Mouse (Mus musculus) CH12.LX (cell line): ENCODE results near the gene Prim2. TPM values are rescaled to one million over a fixed set of nuclear protein-coding genes. Genes with fewer than 3 reads are reported as not detected.

Source experiments
- DNase-seq: peaks from one replicate; pipeline ENCODE4 v3.0.0-alpha.2; 2013; ENCODE audit errors: extremely low read depth
- H3K27ac ChIP-seq: 2 replicates; pipeline ENCODE4 v1.5.1; 2012; ENCODE audit warnings: low read depth, mild to moderate bottlenecking, control low read depth, moderate library complexity; ENCODE audit not compliant: insufficient read depth
- H3K27me3 ChIP-seq: replicated peaks from 2 replicates; pipeline ENCODE3; 2012; ENCODE audit warnings: inconsistent platforms
- H3K36me3 ChIP-seq, 2 experiments: replicated peaks in 1 of 2; 2 replicates each; pipeline versions ENCODE3 to v1.6.1; 2012; ENCODE audit warnings: inconsistent platforms in 1 of 2, low read length in 1 of 2, mild to moderate bottlenecking in 1 of 2, mixed read lengths in 1 of 2, moderate library complexity in 1 of 2; ENCODE audit not compliant: control insufficient read depth in 1 of 2, insufficient read depth in 1 of 2
- H3K4me1 ChIP-seq, 2 experiments: 2 replicates each; pipeline ENCODE4 v1.6.1; 2012; ENCODE audit warnings: inconsistent platforms in 1 of 2, moderate library complexity in 1 of 2; ENCODE audit not compliant: insufficient read depth in 2 of 2, control insufficient read depth in 1 of 2
- H3K4me2 ChIP-seq: 2 replicates; pipeline ENCODE4 v1.6.1; 2012; ENCODE audit warnings: low read depth, mild to moderate bottlenecking, control low read depth; ENCODE audit not compliant: poor library complexity, insufficient read depth, severe bottlenecking
- H3K4me3 ChIP-seq, 3 experiments: fragments of 150-350 bp in 1 of 3; sonication (generic) in 1 of 3; replicated peaks in 1 of 3; 2 replicates each; pipeline versions ENCODE3 to v1.5.1; 2011 to 2012; ENCODE audit warnings: low read depth in 2 of 3, low read length in 2 of 3, mild to moderate bottlenecking in 2 of 3, moderate library complexity in 2 of 3, control low read depth in 1 of 3, improper control_type of control experiment in 1 of 3, inconsistent platforms in 1 of 3, mixed read lengths in 1 of 3; ENCODE audit not compliant: poor library complexity in 1 of 3
- H3K79me2 ChIP-seq: replicated peaks from 2 replicates; pipeline ENCODE4 v1.6.1; 2012; ENCODE audit warnings: mild to moderate bottlenecking, moderate library complexity; ENCODE audit not compliant: control insufficient read depth, poor library complexity, insufficient read depth, severe bottlenecking; ENCODE audit errors: extremely low read depth
- H3K9ac ChIP-seq: 2 replicates; pipeline ENCODE4 v1.6.1; 2012; ENCODE audit warnings: low read depth, mild to moderate bottlenecking, control low read depth, moderate library complexity; ENCODE audit not compliant: insufficient read depth
- H3K9me3 ChIP-seq: replicated peaks from 2 replicates; pipeline ENCODE3; 2012; ENCODE audit warnings: low read length, inconsistent platforms, mixed read lengths
- BHLHE40 ChIP-seq: IDR thresholded peaks from 2 replicates; pipeline ENCODE4 v1.6.1; 2011; ENCODE audit warnings: mild to moderate bottlenecking, low read depth, low read length, improper control_type of control experiment
- CHD1 ChIP-seq: IDR thresholded peaks from 2 replicates; pipeline ENCODE4 v1.6.1; 2012; ENCODE audit warnings: low read depth, low read length, improper control_type of control experiment, inconsistent platforms
- CHD2 ChIP-seq: IDR thresholded peaks from 2 replicates; pipeline ENCODE4 v1.6.1; 2011; ENCODE audit warnings: low read length, improper control_type of control experiment
- CTCF ChIP-seq, 2 experiments: IDR thresholded peaks in 1 of 2; conservative IDR thresholded peaks in 1 of 2; 2 replicates each; pipeline ENCODE4 v1.5.1; 2011 to 2012; ENCODE audit warnings: low read depth in 2 of 2, low read length in 2 of 2, improper control_type of control experiment in 1 of 2, inconsistent platforms in 1 of 2, mild to moderate bottlenecking in 1 of 2, moderate library complexity in 1 of 2
- E2F4 ChIP-seq: IDR thresholded peaks from 2 replicates; pipeline ENCODE4 v1.6.1; 2011; ENCODE audit warnings: low read depth, low read length, improper control_type of control experiment; ENCODE audit not compliant: insufficient replicate concordance
- ELF1 ChIP-seq: IDR thresholded peaks from 2 replicates; pipeline ENCODE4 v1.6.1; 2014; ENCODE audit warnings: low read depth, mild to moderate bottlenecking, inconsistent platforms, low read length, improper control_type of control experiment
- EP300 ChIP-seq: IDR thresholded peaks from 2 replicates; pipeline ENCODE4 v1.6.1; 2011; ENCODE audit warnings: low read length, improper control_type of control experiment
- HCFC1 ChIP-seq: IDR thresholded peaks from 2 replicates; pipeline ENCODE4 v1.6.1; 2012; ENCODE audit warnings: low read depth, mild to moderate bottlenecking, inconsistent platforms, low read length, improper control_type of control experiment
- IRF4 ChIP-seq: IDR thresholded peaks from 2 replicates; pipeline ENCODE4 v1.6.1; 2014; ENCODE audit warnings: low read depth, mild to moderate bottlenecking, inconsistent platforms, low read length, improper control_type of control experiment
- KAT2A ChIP-seq: IDR thresholded peaks from 2 replicates; pipeline ENCODE4 v1.6.1; 2012; ENCODE audit warnings: low read length, improper control_type of control experiment, inconsistent platforms; ENCODE audit not compliant: insufficient replicate concordance
- MAFK ChIP-seq: IDR thresholded peaks from 2 replicates; pipeline ENCODE4 v1.6.1; 2011; ENCODE audit warnings: low read length, improper control_type of control experiment; ENCODE audit not compliant: insufficient replicate concordance
- MAZ ChIP-seq: IDR thresholded peaks from 2 replicates; pipeline ENCODE4 v1.6.1; 2012; ENCODE audit warnings: low read depth, mild to moderate bottlenecking, inconsistent platforms, low read length, improper control_type of control experiment, moderate library complexity
- MYC ChIP-seq: IDR thresholded peaks from 2 replicates; pipeline ENCODE4 v1.6.1; 2011; ENCODE audit warnings: low read depth, mild to moderate bottlenecking, improper control_type of control experiment, low read length
- NELFE ChIP-seq: IDR thresholded peaks from 2 replicates; pipeline ENCODE4 v1.6.1; 2011; ENCODE audit warnings: low read depth, low read length, improper control_type of control experiment
- PAX5 ChIP-seq: IDR thresholded peaks from 2 replicates; pipeline ENCODE4 v1.6.1; 2012; ENCODE audit warnings: low read length, inconsistent platforms, mixed read lengths
- POLR2A ChIP-seq: IDR thresholded peaks from 2 replicates; pipeline ENCODE4 v1.6.1; 2011; ENCODE audit warnings: low read depth, mild to moderate bottlenecking, improper control_type of control experiment, low read length
- POLR2AphosphoS2 ChIP-seq: IDR thresholded peaks from 2 replicates; pipeline ENCODE4 v1.6.1; 2011; ENCODE audit warnings: low read depth, low read length, improper control_type of control experiment
- RAD21 ChIP-seq: IDR thresholded peaks from 2 replicates; pipeline ENCODE4 v1.6.1; 2011; ENCODE audit warnings: low read depth, mild to moderate bottlenecking, low read length, improper control_type of control experiment, moderate library complexity
- RCOR1 ChIP-seq: conservative IDR thresholded peaks from 2 replicates; pipeline ENCODE4 v1.6.1; 2012; ENCODE audit warnings: low read depth, mild to moderate bottlenecking, inconsistent platforms, low read length, improper control_type of control experiment
- SIN3A ChIP-seq: IDR thresholded peaks from 2 replicates; pipeline ENCODE4 v1.6.1; 2012; ENCODE audit warnings: low read length, improper control_type of control experiment, inconsistent platforms
- TBP ChIP-seq: conservative IDR thresholded peaks from 2 replicates; pipeline ENCODE4 v1.6.1; 2011; ENCODE audit warnings: low read depth, low read length, improper control_type of control experiment
- TCF12 ChIP-seq: IDR thresholded peaks from 2 replicates; pipeline ENCODE4 v1.6.1; 2014; ENCODE audit warnings: low read depth, mild to moderate bottlenecking, inconsistent platforms, low read length, improper control_type of control experiment
- UBTF ChIP-seq: IDR thresholded peaks from 2 replicates; pipeline ENCODE4 v1.6.1; 2012; ENCODE audit warnings: low read depth, mild to moderate bottlenecking, inconsistent platforms, low read length, improper control_type of control experiment, moderate library complexity
- USF2 ChIP-seq: conservative IDR thresholded peaks from 2 replicates; pipeline ENCODE4 v1.6.1; 2011; ENCODE audit warnings: low read depth, low read length, improper control_type of control experiment
- ZNF384 ChIP-seq: IDR thresholded peaks from 2 replicates; pipeline ENCODE4 v1.6.1; 2012; ENCODE audit warnings: low read depth, low read length, improper control_type of control experiment, inconsistent platforms
- dilution Hi-C: fragments of 300-500 bp; cut with MboI; formaldehyde crosslinking; loops from 2 replicates; pipeline ENCODE4 v1.14.3; 2020; ENCODE audit warnings: low sequenced_read_pairs; ENCODE audit not compliant: extremely low pct_unique_long_range_greater_than_20kb, extremely low pct_ligation_motif_present
- in situ Hi-C: fragments of 300-500 bp; cut with MboI; formaldehyde crosslinking; loops from 3 replicates; pipeline ENCODE4 v1.14.3; 2019; ENCODE audit warnings: low sequenced_read_pairs, low pct_ligation_motif_present, low pct_unique_long_range_greater_than_20kb, mixed read lengths
- polyA plus RNA-seq: library from polyadenylated mRNA; unstranded; fragments of >175 nt; gene quantifications from 2 replicates; pipeline ENCODE4 v1.2.1, GENCODE M21; 2012; ENCODE audit warnings: low read depth; ENCODE audit not compliant: insufficient read length
- total RNA-seq, 2 experiments: library from RNA; depleted of rRNA; stranded (reverse); fragments of 300-350 nt in 1 of 2; fragments of >200 nt in 1 of 2; gene quantifications; 2 replicates each; pipeline ENCODE4 v1.2.3; 2012 to 2014

The Prim2 gene
- total and polyA plus RNA-seq, 3 experiments: 41.3 to 72.6 (median 51.7) TPM

DNA sequence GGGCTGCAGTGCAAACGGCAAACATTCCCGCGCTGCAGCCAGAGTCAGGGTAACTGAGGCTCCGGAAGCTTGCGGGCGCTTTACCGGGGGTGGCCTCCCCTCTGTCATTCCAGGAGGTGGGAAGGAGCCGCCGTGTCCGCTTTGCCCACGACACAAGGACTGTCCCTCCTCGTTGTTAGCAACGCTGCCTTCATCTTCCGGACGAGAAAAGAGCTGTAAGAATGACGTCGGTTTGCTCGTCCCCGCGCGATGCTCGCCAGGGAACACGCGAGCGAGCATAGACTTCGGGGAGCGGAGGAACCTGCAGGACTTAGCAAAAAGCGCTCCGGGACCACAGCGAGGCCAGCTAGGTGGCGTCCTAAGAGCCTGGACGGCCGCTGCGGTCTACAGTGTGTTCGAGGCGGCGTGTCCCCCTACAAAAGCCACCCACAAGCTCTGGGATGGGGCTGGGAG lies 595 bp upstream of the Prim2 start:
- Histone ChIP-seq H3K27ac (peak overlapping the region; percentile 12; the same call in 1 of the 2 replicates), H3K9ac (peak overlapping the region; percentile 75), H3K4me2 (peak overlapping the region; percentile 65), H3K4me3 (peak overlapping the region; percentile 56 to 87 (median 64)), H3K4me1 (peaks cover 9 to 14% of the 10 kb centered on the region in 2 experiments), H3K79me2 (peaks cover 6% of the 10 kb centered on the region), H3K27me3 (no peaks in the 10 kb centered on the region), H3K36me3 (peaks cover 24 to 35% of the 10 kb centered on the region in 2 experiments), H3K9me3 (no peaks in the 10 kb centered on the region)
- TF ChIP-seq TCF12 (no peak), MAZ (no peak), TBP (0 out of 2 replicates have a peak, but pooled peaks have one; percentile 11), IRF4 (no peak), NELFE (no peak), KAT2A (no peak), CTCF (conservative IDR thresholded peaks at IDR 0.05 in 1 of 2, IDR thresholded peaks at IDR 0.05 in 1 of 2; ENCODE audit: low read depth in 2 of 2, low read length in 2 of 2) (peak in 1 of 2 experiments; percentile 45; a peak in 2 of 4 replicates), POLR2AphosphoS2 (no peak), E2F4 (no peak)
- peak; percentile 77 for DNase-seq
- dilution Hi-C loops (no loop called here), in situ Hi-C loops (no loop called here)

- no peaks in the 10 kb centered on the region for H3K9me3 ChIP-seq
- H3K9ac ChIP-seq: no peak overlapping the region
- no peaks in the 10 kb centered on the region for H3K27me3 ChIP-seq
- dilution Hi-C loops (no loop called here), in situ Hi-C loops (no loop called here)
- H3K4me2 ChIP-seq: no peak overlapping the region
- peaks cover 58 to 87% of the 10 kb centered on the region in 2 experiments for H3K36me3 ChIP-seq
- DNase-seq: no peak
- TF ChIP-seq TCF12: no peak
- peak; percentile 99 for TF ChIP-seq MAFK
- no peak overlapping the region for H3K27ac ChIP-seq
- peaks cover 8 to 12% of the 10 kb centered on the region in 2 experiments for H3K4me1 ChIP-seq
- peaks cover 9% of the 10 kb centered on the region for H3K79me2 ChIP-seq
- no peak overlapping the region for H3K4me3 ChIP-seq
Measured at GRCm38 (mm10) chr1:33663605-33664117, 5.9 kb downstream of the Prim2 start.

DNA sequence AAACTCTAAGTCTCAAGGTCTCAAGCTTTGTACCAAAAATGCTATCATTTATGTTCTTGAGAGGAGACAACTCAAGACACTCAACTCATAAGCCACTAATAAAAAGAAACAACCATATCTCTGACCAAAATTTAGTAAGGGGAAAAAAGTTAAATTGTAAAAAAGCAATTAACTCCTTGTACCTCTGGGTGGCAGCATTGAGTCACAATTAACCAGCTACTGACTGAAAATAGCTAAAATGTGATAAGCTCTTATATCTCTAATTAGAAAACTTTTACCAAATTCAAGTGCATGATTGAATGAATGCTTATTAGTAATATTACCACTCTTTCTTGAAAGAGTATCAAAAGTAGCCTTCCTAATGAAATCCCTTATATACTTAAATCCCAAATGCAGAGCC lies 6.4 kb downstream of the Prim2 start:
- Histone ChIP-seq H3K4me3 (no peak overlapping the region), H3K27ac (no peak overlapping the region), H3K4me1 (peaks cover 6 to 7% of the 10 kb centered on the region in 2 experiments), H3K36me3 (peaks cover 61 to 86% of the 10 kb centered on the region in 2 experiments), H3K9me3 (no peaks in the 10 kb centered on the region), H3K9ac (no peak overlapping the region), H3K27me3 (no peaks in the 10 kb centered on the region), H3K79me2 (peaks cover 5% of the 10 kb centered on the region; the same call in 1 of the 2 replicates), H3K4me2 (no peak overlapping the region)
- in situ Hi-C loops (no loop called here), dilution Hi-C loops (no loop called here)
- peak; percentile 41 for DNase-seq
- TF ChIP-seq CHD2: no peak
- no peak for TF ChIP-seq ELF1
- no peak for TF ChIP-seq E2F4
- TF ChIP-seq POLR2A: no peak
- no peak for TF ChIP-seq BHLHE40
- TF ChIP-seq RAD21: peak; percentile 77
- no peak for TF ChIP-seq UBTF
- no peak for TF ChIP-seq TBP
- TF ChIP-seq MYC: no peak
- TF ChIP-seq RCOR1: no peak
- no peak for TF ChIP-seq PAX5
- no peak for TF ChIP-seq CHD1
- no peak for TF ChIP-seq EP300
- TF ChIP-seq HCFC1: no peak
- peak in 1 of 2 experiments; percentile 76; a peak in 3 of 4 replicates for TF ChIP-seq CTCF (conservative IDR thresholded peaks at IDR 0.05 in 1 of 2, IDR thresholded peaks at IDR 0.05 in 1 of 2; ENCODE audit: low read depth in 2 of 2, low read length in 2 of 2)
- no peak for TF ChIP-seq SIN3A
- TF ChIP-seq MAZ: no peak
- TF ChIP-seq USF2: no peak
- TF ChIP-seq ZNF384: no peak
- no peak for TF ChIP-seq IRF4
